Mouse (Mus musculus): ENCODE measurements around the gene Scg5. TPM values are rescaled to one million over a fixed set of nuclear protein-coding genes. Genes with fewer than 3 reads are reported as not detected.
A peak's percentile ranks its signal among the peaks of the same experiment; 100 is the strongest.

Gene Scg5
- polyA plus RNA-seq, 1 experiment = 2.1 TPM

GRCm38 (mm10) chr2:113756924-113757524, 71.9 kb downstream of the Scg5 start:
- whole genome bisulfite sequencing = 11% methylated on average over 12 of the region's 12 CpGs
- TF ChIP-seq CTCF (IDR thresholded peaks at IDR 0.05; ENCODE audit: control insufficient read depth, insufficient read depth, low read length) (no peak), POLR2A (IDR thresholded peaks at IDR 0.05; ENCODE audit: borderline replicate concordance, control insufficient read depth, low read depth, low read length) (no peak)
- Histone ChIP-seq H3K27ac (ENCODE audit: control insufficient read depth, insufficient read depth, low read depth, low read length, poor library complexity) (0 out of 2 replicates have a peak overlapping the region, but pooled peaks have one; percentile 10), H3K4me1 (ENCODE audit: control insufficient read depth, insufficient read depth, low read length) (no peaks in the 10 kb centered on the region), H3K4me3 (replicated peaks; ENCODE audit: control insufficient read depth, low read depth, low read length) (no peak overlapping the region)

- H3K27ac ChIP-seq (ENCODE audit: control insufficient read depth, insufficient read depth, low read depth, low read length, poor library complexity) = no peak overlapping the region
- WGBS = 82% methylated on average over 12 of the region's 12 CpGs
- H3K4me3 ChIP-seq (replicated peaks; ENCODE audit: control insufficient read depth, low read depth, low read length) = no peak overlapping the region
- TF ChIP-seq CTCF (IDR thresholded peaks at IDR 0.05; ENCODE audit: control insufficient read depth, insufficient read depth, low read length) = no peak
- TF ChIP-seq POLR2A (IDR thresholded peaks at IDR 0.05; ENCODE audit: borderline replicate concordance, control insufficient read depth, low read depth, low read length) = no peak
- H3K4me1 ChIP-seq (ENCODE audit: control insufficient read depth, insufficient read depth, low read length) = no peaks in the 10 kb centered on the region
Observed at GRCm38 (mm10) chr2:113749721-113750120, 79.2 kb downstream of the Scg5 start.

- no peaks in the 10 kb centered on the region for H3K4me1 ChIP-seq (ENCODE audit: control insufficient read depth, insufficient read depth, low read length)
- 79% methylated on average over 9 of the region's 9 CpGs for WGBS
Observed at GRCm38 (mm10) chr2:113749309-113749708, 79.6 kb downstream of the Scg5 start.

GRCm38 (mm10) chr2:113728581-113728980, 100.3 kb downstream of the Scg5 start:
- TF ChIP-seq POLR2A (IDR thresholded peaks at IDR 0.05; ENCODE audit: borderline replicate concordance, control insufficient read depth, low read depth, low read length) = no peak
- Histone ChIP-seq H3K27ac (ENCODE audit: control insufficient read depth, insufficient read depth, low read depth, low read length, poor library complexity) (no peak overlapping the region), H3K4me3 (replicated peaks; ENCODE audit: control insufficient read depth, low read depth, low read length) (no peak overlapping the region), H3K4me1 (ENCODE audit: control insufficient read depth, insufficient read depth, low read length) (no peaks in the 10 kb centered on the region)
- WGBS = 72% methylated on average over 3 of the region's 3 CpGs

More at GRCm38 (mm10) chr2:113749309-113749708, 79.6 kb downstream of the Scg5 start:
- TF ChIP-seq POLR2A (IDR thresholded peaks at IDR 0.05; ENCODE audit: borderline replicate concordance, control insufficient read depth, low read depth, low read length) (no peak), CTCF (IDR thresholded peaks at IDR 0.05; ENCODE audit: control insufficient read depth, insufficient read depth, low read length) (no peak)
- H3K4me3 ChIP-seq (replicated peaks; ENCODE audit: control insufficient read depth, low read depth, low read length) = no peak overlapping the region
- H3K27ac ChIP-seq (ENCODE audit: control insufficient read depth, insufficient read depth, low read depth, low read length, poor library complexity) = no peak overlapping the region

Other genes starting within 250 kb of the Scg5 start
- 5.2 and 6.3 TPM in 2 replicates for gene Grem1, start 70.5 kb downstream of the Scg5 start, polyA plus RNA-seq (2011; ENCODE audit: insufficient read depth, insufficient read length, low replicate concordance, missing spikeins)
- 29.3 and 36.6 TPM in 2 replicates for gene Arhgap11a, start 19.5 kb upstream of the Scg5 start, polyA plus RNA-seq (2011; ENCODE audit: insufficient read depth, insufficient read length, low replicate concordance, missing spikeins)
- gene Gjd2, start 184.5 kb upstream of the Scg5 start, polyA plus RNA-seq (2011; ENCODE audit: insufficient read depth, insufficient read length, low replicate concordance, missing spikeins) = not detected in 2 replicates
- gene Actc1, start 224.4 kb upstream of the Scg5 start, polyA plus RNA-seq (2011; ENCODE audit: insufficient read depth, insufficient read length, low replicate concordance, missing spikeins) = 5.5 TPM in 1 of 2 replicates, not detected in the other